Mouse (Mus musculus) spleen, postnatal 10 days (tissue): ENCODE results near the gene Bhlhe23.
A peak's percentile ranks its signal among the peaks of the same experiment; 100 is the strongest.

Experiments
- DNase-seq, 2 experiments: peaks; one replicate each; pipeline ENCODE4 v3.0.0; 2021 to 2022; ENCODE audit warnings: low spot score in 2 of 2

Bhlhe23 gene

GRCm38 (mm10) chr2:180776793-180777192 is at the start of gene Bhlhe23:
Bhlhe23 (minus strand) TSS chr2:180776900.
- DNase-seq: no peak

- DNase-seq: no peak
These were observed 48.6 kb upstream of the Bhlhe23 start for GRCm38 (mm10) chr2:180825147-180825941.

- DNase-seq: no peak
These were observed 48.0 kb upstream of the Bhlhe23 start for GRCm38 (mm10) chr2:180824724-180825123.

- DNase-seq: no peak
These were observed 47.4 kb upstream of the Bhlhe23 start for GRCm38 (mm10) chr2:180824061-180824460.

- DNase-seq: no peak
These were observed 45.8 kb upstream of the Bhlhe23 start for GRCm38 (mm10) chr2:180822476-180822875.

GRCm38 (mm10) chr2:180819504-180819903 is 42.8 kb upstream of the Bhlhe23 start:
- DNase-seq: no peak

GRCm38 (mm10) chr2:180816440-180817065 is 39.9 kb upstream of the Bhlhe23 start:
- DNase-seq: no peak

GRCm38 (mm10) chr2:180813982-180814568 is 37.4 kb upstream of the Bhlhe23 start:
- no peak for DNase-seq

GRCm38 (mm10) chr2:180811002-180811401 is 34.3 kb upstream of the Bhlhe23 start:
- no peak for DNase-seq

GRCm38 (mm10) chr2:180809510-180809909 is 32.8 kb upstream of the Bhlhe23 start:
- DNase-seq: no peak

- DNase-seq: no peak
These were observed 29.3 kb upstream of the Bhlhe23 start for GRCm38 (mm10) chr2:180805966-180806365.

- DNase-seq: no peak
These were observed 19.3 kb upstream of the Bhlhe23 start for GRCm38 (mm10) chr2:180796008-180796407.

GRCm38 (mm10) chr2:180795597-180795996 is 18.9 kb upstream of the Bhlhe23 start:
- no peak for DNase-seq

GRCm38 (mm10) chr2:180794422-180794821 is 17.7 kb upstream of the Bhlhe23 start:
- DNase-seq: no peak

GRCm38 (mm10) chr2:180791674-180792073 is 15.0 kb upstream of the Bhlhe23 start:
- peak; percentile 24 to 58 for DNase-seq

GRCm38 (mm10) chr2:180788843-180789242 is 12.1 kb upstream of the Bhlhe23 start:
- DNase-seq: no peak

- no peak for DNase-seq
These were observed 11.7 kb upstream of the Bhlhe23 start for GRCm38 (mm10) chr2:180788386-180788785.

GRCm38 (mm10) chr2:180787566-180788232 is 11.0 kb upstream of the Bhlhe23 start:
- DNase-seq: no peak

GRCm38 (mm10) chr2:180786732-180787131 is 10.0 kb upstream of the Bhlhe23 start:
- DNase-seq: peak; percentile 33 to 66

- no peak for DNase-seq
These were observed 3.6 kb upstream of the Bhlhe23 start for GRCm38 (mm10) chr2:180780282-180780681.

- peak; percentile 53 to 72 for DNase-seq
These were observed 2.8 kb upstream of the Bhlhe23 start for GRCm38 (mm10) chr2:180779226-180780104.
